Mouse (Mus musculus): ENCODE results near the gene Hps5. TPM values are rescaled to one million over a fixed set of nuclear protein-coding genes. Genes with fewer than 3 reads are reported as not detected.

Hps5 gene
- polyA plus RNA-seq, 1 experiment from 2014 or later: 6.4 TPM

- TF ChIP-seq EP300 (optimal IDR thresholded peaks at IDR 0.05): no peak
- peak; percentile 92 for TF ChIP-seq CTCF (IDR thresholded peaks at IDR 0.05; ENCODE audit: low read depth)
- no peak overlapping the region for H3K27ac ChIP-seq (replicated peaks)
- 34% methylated on average over 6 of the region's 6 CpGs for WGBS
- no peaks in the 10 kb centered on the region for H3K36me3 ChIP-seq (ENCODE audit: control insufficient read depth, insufficient read depth, low read length)
- H3K27me3 ChIP-seq (ENCODE audit: control insufficient read depth, insufficient read depth, low read length): no peaks in the 10 kb centered on the region
- ATAC-seq (ENCODE audit: low FRiP score, low TSS enrichment) (no peak), DNase-seq (ENCODE audit: low spot score) (peak; percentile 55)
- H3K9ac ChIP-seq (ENCODE audit: low read length): no peak overlapping the region
- no peaks in the 10 kb centered on the region for H3K9me3 ChIP-seq (ENCODE audit: control insufficient read depth, low read length)
- no peak overlapping the region for H3K4me3 ChIP-seq (ENCODE audit: low read depth, low read length)
- H3K4me1 ChIP-seq (replicated peaks; ENCODE audit: control insufficient read depth, insufficient read depth): no peaks in the 10 kb centered on the region
- H3K4me2 ChIP-seq (replicated peaks; ENCODE audit: low read depth): no peak overlapping the region
Measured at GRCm38 (mm10) chr7:46714518-46714917, 81.3 kb downstream of the Hps5 start.

- no peaks in the 10 kb centered on the region for H3K4me1 ChIP-seq (replicated peaks; ENCODE audit: control insufficient read depth, insufficient read depth)
- TF ChIP-seq EP300 (optimal IDR thresholded peaks at IDR 0.05) (no peak), CTCF (IDR thresholded peaks at IDR 0.05; ENCODE audit: low read depth) (no peak)
- H3K27ac ChIP-seq (replicated peaks): no peak overlapping the region
- H3K36me3 ChIP-seq (ENCODE audit: control insufficient read depth, insufficient read depth, low read length): no peaks in the 10 kb centered on the region
- H3K4me3 ChIP-seq (ENCODE audit: low read depth, low read length): no peak overlapping the region
- WGBS: 71% methylated on average over 6 of the region's 6 CpGs
- DNase-seq (ENCODE audit: low spot score) (no peak), ATAC-seq (ENCODE audit: low FRiP score, low TSS enrichment) (no peak)
- H3K9me3 ChIP-seq (ENCODE audit: control insufficient read depth, low read length): no peaks in the 10 kb centered on the region
- H3K9ac ChIP-seq (ENCODE audit: low read length): no peak overlapping the region
- H3K27me3 ChIP-seq (ENCODE audit: control insufficient read depth, insufficient read depth, low read length): no peaks in the 10 kb centered on the region
- H3K4me2 ChIP-seq (replicated peaks; ENCODE audit: low read depth): no peak overlapping the region
Measured at GRCm38 (mm10) chr7:46712250-46712649, 83.6 kb downstream of the Hps5 start.

Other genes starting within 250 kb of the Hps5 start
- 10.8 and 11.4 TPM in 2 replicates for gene Sergef, start 156.3 kb downstream of the Hps5 start, polyA plus RNA-seq (2015; fragmentation: Nextera tagmentation; extraction: Ambion mirVana)
- 0.48 and 0.79 TPM in 2 replicates for gene Tph1, start 123.5 kb downstream of the Hps5 start, polyA plus RNA-seq (2015; fragmentation: Nextera tagmentation; extraction: Ambion mirVana)
- gene Saal1, start 85.4 kb downstream of the Hps5 start, polyA plus RNA-seq (2015; fragmentation: Nextera tagmentation; extraction: Ambion mirVana): 10.4 and 11.2 TPM in 2 replicates
- 0.34 TPM in 1 of 2 replicates, not detected in the other for gene Saa3, start 80.4 kb downstream of the Hps5 start, polyA plus RNA-seq (2015; fragmentation: Nextera tagmentation; extraction: Ambion mirVana)
- gene Saa4, start 63.5 kb downstream of the Hps5 start, polyA plus RNA-seq (2015; fragmentation: Nextera tagmentation; extraction: Ambion mirVana): not detected in 2 replicates
- 0.13 and 0.33 TPM in 2 replicates for gene Saa1, start 53.1 kb downstream of the Hps5 start, polyA plus RNA-seq (2015; fragmentation: Nextera tagmentation; extraction: Ambion mirVana)
- 0.08 TPM in 1 of 2 replicates, not detected in the other for gene Saa2, start 44.3 kb downstream of the Hps5 start, polyA plus RNA-seq (2015; fragmentation: Nextera tagmentation; extraction: Ambion mirVana)
- 28.0 and 29.0 TPM in 2 replicates for gene Gtf2h1, start within 50 bp of the Hps5 start, polyA plus RNA-seq (2015; fragmentation: Nextera tagmentation; extraction: Ambion mirVana)
- gene Ldha, start 45.4 kb upstream of the Hps5 start, polyA plus RNA-seq (2015; fragmentation: Nextera tagmentation; extraction: Ambion mirVana): 718 and 816 TPM in 2 replicates
- gene Ldhc, start 65.1 kb upstream of the Hps5 start, polyA plus RNA-seq (2015; fragmentation: Nextera tagmentation; extraction: Ambion mirVana): not detected in 2 replicates
- 127 and 131 TPM in 2 replicates for gene Tsg101, start 123.9 kb upstream of the Hps5 start, polyA plus RNA-seq (2015; fragmentation: Nextera tagmentation; extraction: Ambion mirVana)
- 6.0 and 6.5 TPM in 2 replicates for gene Uevld, start 162.5 kb upstream of the Hps5 start, polyA plus RNA-seq (2015; fragmentation: Nextera tagmentation; extraction: Ambion mirVana)
- gene Gm9999, start 187.5 kb upstream of the Hps5 start, polyA plus RNA-seq (2015; fragmentation: Nextera tagmentation; extraction: Ambion mirVana): not detected in 2 replicates
- 11.0 and 11.8 TPM in 2 replicates for gene Spty2d1, start 212.3 kb upstream of the Hps5 start, polyA plus RNA-seq (2015; fragmentation: Nextera tagmentation; extraction: Ambion mirVana)

All from stomach, postnatal 0 days (tissue).